Mouse (Mus musculus): ENCODE results near the gene Atp5g2.

DNA sequence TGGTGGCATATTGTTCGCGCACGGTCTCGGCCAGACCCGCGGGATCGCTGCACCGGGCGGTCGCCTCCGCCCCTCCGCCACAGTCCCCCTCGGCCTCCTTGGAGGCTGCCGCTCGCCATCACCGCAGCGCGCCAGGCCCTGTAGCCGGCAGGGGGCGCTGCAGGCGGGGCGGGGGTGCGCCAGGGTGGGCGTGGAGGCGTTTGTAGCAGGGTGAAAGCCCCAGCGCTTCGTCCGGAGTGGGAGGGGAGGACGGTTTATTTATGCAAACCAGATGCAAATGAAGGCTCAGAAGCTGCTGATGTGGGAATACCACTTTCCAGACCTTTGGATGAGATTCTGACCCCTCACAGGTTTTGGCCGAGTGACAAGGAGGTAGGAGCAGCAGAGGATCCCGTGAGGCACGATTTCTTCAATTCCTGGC lies 20.8 kb upstream of the Atp5g2 start:
- TF ChIP-seq POLR2A (IDR thresholded peaks at IDR 0.05; ENCODE audit: low read depth, low read length) (no peak), CTCF (conservative IDR thresholded peaks at IDR 0.05; ENCODE audit: insufficient read depth, insufficient read length, low read depth, low read length) (peak; percentile 30)

Measured in kidney, adult 2 months (tissue).